Mouse (Mus musculus) kidney, postnatal 4 days (tissue): ENCODE data around the gene Sys1.

Experiments used
- DNase-seq, 2 experiments: peaks; one replicate each; pipeline ENCODE4 v3.0.0; 2021; ENCODE audit warnings: mixed read lengths in 2 of 2

Gene Sys1

GRCm38 (mm10) chr2:164435216-164436090, 21.3 kb upstream of the Sys1 start:
- peak in 1 of 2 experiments; percentile 27 for DNase-seq

GRCm38 (mm10) chr2:164436215-164436913, 20.4 kb upstream of the Sys1 start:
- peak in 1 of 2 experiments; percentile 43 for DNase-seq

- peak; percentile 57 to 69 for DNase-seq
These were observed 19.8 kb upstream of the Sys1 start for GRCm38 (mm10) chr2:164436961-164437360.

- peak in 1 of 2 experiments; percentile 59 for DNase-seq
These were observed 19.1 kb upstream of the Sys1 start for GRCm38 (mm10) chr2:164437710-164438109.

GRCm38 (mm10) chr2:164438257-164438656, 18.5 kb upstream of the Sys1 start:
- peak in 1 of 2 experiments; percentile 58 for DNase-seq

GRCm38 (mm10) chr2:164439001-164439421, 17.8 kb upstream of the Sys1 start:
- no peak for DNase-seq

- DNase-seq, result peak in 1 of 2 experiments; percentile 64
These were observed 16.4 kb upstream of the Sys1 start for GRCm38 (mm10) chr2:164440314-164440713.

- DNase-seq, result peak in 1 of 2 experiments; percentile 62
These were observed 15.6 kb upstream of the Sys1 start for GRCm38 (mm10) chr2:164441155-164441554.

GRCm38 (mm10) chr2:164441731-164442130, 15.0 kb upstream of the Sys1 start:
- DNase-seq, result no peak

GRCm38 (mm10) chr2:164442315-164443050, 14.3 kb upstream of the Sys1 start:
- peak; percentile 63 to 75 for DNase-seq

GRCm38 (mm10) chr2:164443051-164443437, 13.7 kb upstream of the Sys1 start:
- peak; percentile 92 to 95 for DNase-seq

- DNase-seq, result no peak
These were observed 13.2 kb upstream of the Sys1 start, which contains the start of gene Sdc4 for GRCm38 (mm10) chr2:164443460-164444000. TSS of gene Sdc4 (minus strand) at chr2:164443887.

- no peak for DNase-seq
These were observed 12.1 kb upstream of the Sys1 start for GRCm38 (mm10) chr2:164444701-164445100.

- DNase-seq, result no peak
These were observed 11.2 kb upstream of the Sys1 start for GRCm38 (mm10) chr2:164445399-164446085.

- no peak for DNase-seq
These were observed 10.7 kb upstream of the Sys1 start for GRCm38 (mm10) chr2:164446086-164446469.

GRCm38 (mm10) chr2:164448140-164448539, 8.6 kb upstream of the Sys1 start:
- DNase-seq, result no peak

- DNase-seq, result no peak
These were observed 7.8 kb upstream of the Sys1 start for GRCm38 (mm10) chr2:164448921-164449320.

- no peak for DNase-seq
These were observed 7.3 kb upstream of the Sys1 start for GRCm38 (mm10) chr2:164449341-164450042.

- DNase-seq, result peak in 1 of 2 experiments; percentile 18
These were observed 4.6 kb upstream of the Sys1 start for GRCm38 (mm10) chr2:164452000-164452676.

GRCm38 (mm10) chr2:164453047-164453757, 3.6 kb upstream of the Sys1 start:
- peak in 1 of 2 experiments; percentile 18 for DNase-seq
